Mouse (Mus musculus): ENCODE measurements at regions not wholly inside any gene's neighbourhood (a gene's known extent, or its start where the extent isn't known, plus 50 kb on each side); places are given as distances from the start of the nearest gene placed in this dataset.

DNA sequence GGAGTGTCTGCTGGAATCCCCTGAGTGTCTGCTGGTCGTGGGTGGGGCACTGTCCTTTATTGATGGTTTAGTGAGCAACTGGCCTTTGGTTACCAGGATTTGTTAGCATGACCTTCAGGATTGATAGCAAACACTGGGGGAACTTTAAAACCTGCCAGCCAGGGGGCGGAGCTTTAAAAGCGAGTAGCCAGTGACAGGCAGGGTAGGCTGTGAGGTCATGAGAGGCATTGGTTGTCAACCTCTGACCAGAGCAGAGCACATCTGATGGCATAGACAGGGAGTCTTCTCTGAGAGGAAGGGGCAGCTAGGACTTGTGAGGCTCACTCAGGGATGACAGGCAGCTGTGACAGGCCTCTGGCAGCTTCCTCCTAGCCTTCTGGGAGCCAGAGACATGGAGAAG, 415.3 kb upstream of the Kcnab2 start:
- TF ChIP-seq CTCF (IDR thresholded peaks at IDR 0.05; ENCODE audit: control insufficient read depth, insufficient read depth, low read length) (no peak), POLR2A (IDR thresholded peaks at IDR 0.05; ENCODE audit: borderline replicate concordance, control insufficient read depth, low read depth, low read length) (no peak)
- Histone ChIP-seq H3K4me1 (ENCODE audit: control insufficient read depth, insufficient read depth, low read length) (no peaks in the 10 kb centered on the region), H3K4me3 (replicated peaks; ENCODE audit: control insufficient read depth, low read depth, low read length) (no peak overlapping the region), H3K27ac (ENCODE audit: control insufficient read depth, insufficient read depth, low read depth, low read length, poor library complexity) (no peak overlapping the region)
- WGBS, result 76% methylated on average over 3 of the region's 3 CpGs

DNA sequence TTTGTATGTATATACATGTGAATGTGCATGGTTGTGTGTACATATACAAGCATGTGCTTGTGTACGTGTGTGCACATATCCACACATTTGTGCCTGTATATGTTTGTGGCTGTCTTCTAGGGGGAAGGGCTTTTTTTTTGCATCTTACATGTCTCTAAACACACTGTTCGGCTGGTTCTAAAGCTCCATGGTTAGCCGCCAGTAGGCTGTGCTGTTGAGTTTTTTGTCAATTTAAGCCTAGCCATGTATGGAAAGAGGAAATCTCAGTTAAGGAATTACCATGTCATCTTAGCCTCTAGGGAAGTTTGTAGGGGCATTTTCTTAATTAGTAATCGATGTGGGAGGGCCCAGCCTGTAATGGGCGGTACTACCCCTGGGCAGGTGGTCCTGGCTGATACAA, 411.5 kb upstream of the Kcnab2 start:
- WGBS, result 72% methylated on average over 5 of the region's 5 CpGs
- Histone ChIP-seq H3K4me3 (replicated peaks; ENCODE audit: control insufficient read depth, low read depth, low read length) (no peak overlapping the region), H3K27ac (ENCODE audit: control insufficient read depth, insufficient read depth, low read depth, low read length, poor library complexity) (no peak overlapping the region), H3K4me1 (ENCODE audit: control insufficient read depth, insufficient read depth, low read length) (no peaks in the 10 kb centered on the region)
- TF ChIP-seq POLR2A (IDR thresholded peaks at IDR 0.05; ENCODE audit: borderline replicate concordance, control insufficient read depth, low read depth, low read length), result no peak

DNA sequence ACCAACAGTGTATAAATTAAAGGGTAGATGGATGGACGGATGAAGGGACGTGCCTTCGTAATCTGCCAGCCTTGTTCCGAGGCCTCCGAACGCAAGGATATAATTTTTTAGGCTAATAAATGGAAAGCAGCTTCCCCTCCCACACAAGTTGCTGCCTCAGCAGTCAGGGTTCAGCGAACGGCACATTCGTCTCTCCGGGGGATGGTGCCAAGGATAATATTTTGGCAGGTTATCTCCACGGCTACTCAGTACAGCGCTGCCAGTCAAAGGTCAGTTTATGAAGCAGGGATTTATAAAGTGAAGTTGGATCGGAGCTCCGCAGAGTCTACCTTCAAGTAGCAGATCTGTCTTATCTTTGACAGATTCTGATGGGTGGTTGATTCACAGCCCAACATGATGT, 410.6 kb upstream of the Kcnab2 start:
- Histone ChIP-seq H3K4me1 (ENCODE audit: control insufficient read depth, insufficient read depth, low read length) (no peaks in the 10 kb centered on the region), H3K27ac (ENCODE audit: control insufficient read depth, insufficient read depth, low read depth, low read length, poor library complexity) (no peak overlapping the region), H3K4me3 (replicated peaks; ENCODE audit: control insufficient read depth, low read depth, low read length) (no peak overlapping the region)
- 83% methylated on average over 14 of the region's 14 CpGs for WGBS
- TF ChIP-seq CTCF (IDR thresholded peaks at IDR 0.05; ENCODE audit: control insufficient read depth, insufficient read depth, low read length) (no peak), POLR2A (IDR thresholded peaks at IDR 0.05; ENCODE audit: borderline replicate concordance, control insufficient read depth, low read depth, low read length) (no peak)

DNA sequence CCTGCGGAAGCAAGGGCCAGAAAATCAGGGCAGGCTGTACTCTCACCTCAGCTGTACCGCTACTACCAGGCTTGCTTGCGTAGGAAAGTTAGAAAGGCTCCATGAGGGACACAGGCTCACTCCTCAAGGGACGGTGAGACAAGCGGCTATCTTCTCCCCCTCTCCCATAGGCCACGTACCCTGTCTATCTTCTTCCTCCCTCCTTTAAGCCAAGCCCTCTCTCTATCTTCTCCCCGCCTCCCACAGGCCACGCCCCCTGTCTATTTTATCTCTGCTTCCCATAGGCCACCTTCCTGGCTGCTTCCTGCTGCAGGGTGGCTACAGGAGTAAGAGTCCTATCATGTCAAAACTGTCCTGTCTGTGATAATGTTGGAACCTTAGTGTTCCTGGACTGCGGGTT, 409.1 kb upstream of the Kcnab2 start:
- H3K4me3 ChIP-seq (replicated peaks; ENCODE audit: control insufficient read depth, low read depth, low read length), result no peak overlapping the region
- TF ChIP-seq POLR2A (IDR thresholded peaks at IDR 0.05; ENCODE audit: borderline replicate concordance, control insufficient read depth, low read depth, low read length) (no peak), CTCF (IDR thresholded peaks at IDR 0.05; ENCODE audit: control insufficient read depth, insufficient read depth, low read length) (no peak)
- WGBS, result 79% methylated on average over 9 of the region's 9 CpGs
- H3K27ac ChIP-seq (ENCODE audit: control insufficient read depth, insufficient read depth, low read depth, low read length, poor library complexity), result no peak overlapping the region
- no peaks in the 10 kb centered on the region for H3K4me1 ChIP-seq (ENCODE audit: control insufficient read depth, insufficient read depth, low read length)

DNA sequence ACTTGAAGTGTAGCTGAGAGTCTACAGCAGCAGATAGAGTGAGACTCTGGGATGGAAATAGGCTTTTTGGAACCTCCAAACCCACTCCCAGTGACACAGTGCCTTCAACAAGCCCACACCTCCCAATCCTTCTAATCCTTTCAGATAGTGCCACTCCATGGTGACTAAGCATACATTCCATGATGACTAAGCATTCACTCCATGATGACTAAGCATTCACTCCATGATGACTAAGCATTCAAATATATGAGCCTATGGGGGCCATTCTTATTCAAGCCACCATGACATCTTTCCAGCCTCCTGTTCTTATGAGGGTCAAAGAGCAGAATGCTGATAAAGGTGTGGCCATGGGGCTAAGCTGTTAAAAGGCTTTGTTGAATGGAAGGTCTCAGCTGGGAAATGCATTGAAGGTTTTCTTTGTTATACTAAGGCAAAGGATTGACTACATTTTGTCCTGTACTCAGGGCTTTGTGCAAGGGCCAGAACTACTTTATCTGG, 403.8 kb upstream of the Kcnab2 start:
- TF ChIP-seq CTCF (IDR thresholded peaks at IDR 0.05; ENCODE audit: control insufficient read depth, insufficient read depth, low read length), result no peak
- no peak for TF ChIP-seq POLR2A (IDR thresholded peaks at IDR 0.05; ENCODE audit: borderline replicate concordance, control insufficient read depth, low read depth, low read length)
- H3K27ac ChIP-seq (ENCODE audit: control insufficient read depth, insufficient read depth, low read depth, low read length, poor library complexity), result no peak overlapping the region
- no peaks in the 10 kb centered on the region for H3K4me1 ChIP-seq (ENCODE audit: control insufficient read depth, insufficient read depth, low read length)
- no peak overlapping the region for H3K4me3 ChIP-seq (replicated peaks; ENCODE audit: control insufficient read depth, low read depth, low read length)

DNA sequence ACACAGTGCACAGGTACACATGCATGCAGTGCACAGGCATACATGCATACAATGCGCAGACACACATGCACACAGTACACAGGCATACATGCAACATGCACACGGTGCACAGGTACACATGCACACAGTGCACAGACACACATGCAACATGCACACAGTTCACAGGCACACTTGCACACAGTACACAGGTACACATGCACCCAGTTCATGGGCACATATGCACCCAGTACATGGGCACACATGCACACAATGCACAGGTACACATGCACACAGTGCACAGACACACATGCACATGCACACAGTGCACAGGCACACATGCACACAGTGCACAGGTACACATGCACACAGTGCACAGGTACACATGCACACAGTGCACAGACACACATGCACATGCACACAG, 402.7 kb upstream of the Kcnab2 start:
- H3K4me1 ChIP-seq (ENCODE audit: control insufficient read depth, insufficient read depth, low read length), result no peaks in the 10 kb centered on the region
- no peak for TF ChIP-seq CTCF (IDR thresholded peaks at IDR 0.05; ENCODE audit: control insufficient read depth, insufficient read depth, low read length)
- no peak overlapping the region for H3K27ac ChIP-seq (ENCODE audit: control insufficient read depth, insufficient read depth, low read depth, low read length, poor library complexity)
- no peak overlapping the region for H3K4me3 ChIP-seq (replicated peaks; ENCODE audit: control insufficient read depth, low read depth, low read length)
- 89% methylated on average over 2 of the region's 2 CpGs for WGBS

- Histone ChIP-seq H3K27ac (ENCODE audit: control insufficient read depth, insufficient read depth, low read depth, low read length, poor library complexity) (no peak overlapping the region), H3K4me1 (ENCODE audit: control insufficient read depth, insufficient read depth, low read length) (no peaks in the 10 kb centered on the region), H3K4me3 (replicated peaks; ENCODE audit: control insufficient read depth, low read depth, low read length) (no peak overlapping the region)
- no peak for TF ChIP-seq CTCF (IDR thresholded peaks at IDR 0.05; ENCODE audit: control insufficient read depth, insufficient read depth, low read length)
- TF ChIP-seq POLR2A (IDR thresholded peaks at IDR 0.05; ENCODE audit: borderline replicate concordance, control insufficient read depth, low read depth, low read length), result no peak
- 86% methylated on average over 14 of the region's 14 CpGs for WGBS
These were observed 401.3 kb upstream of the Kcnab2 start for GRCm38 (mm10) chr4:152878941-152879340.

DNA sequence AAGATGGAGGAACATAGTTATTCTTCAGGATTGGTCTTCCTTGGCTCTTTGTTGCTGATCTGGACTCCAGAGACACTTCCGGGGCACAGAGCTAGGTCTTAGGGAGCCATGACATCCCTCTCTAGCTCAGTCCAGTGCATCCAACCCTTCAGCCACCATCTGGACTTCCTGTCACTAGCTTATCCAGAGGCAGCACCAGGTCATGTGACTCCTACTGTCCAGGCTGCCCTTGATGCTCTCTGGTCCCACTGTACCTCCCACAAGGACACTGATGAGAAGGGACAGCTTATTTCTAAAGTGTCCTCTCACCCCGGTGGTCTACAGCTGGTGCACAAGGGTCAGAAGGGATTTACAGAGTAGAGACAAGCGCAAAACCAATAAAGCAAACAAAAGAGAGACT, 400.7 kb upstream of the Kcnab2 start:
- Histone ChIP-seq H3K27ac (ENCODE audit: control insufficient read depth, insufficient read depth, low read depth, low read length, poor library complexity) (no peak overlapping the region), H3K4me3 (replicated peaks; ENCODE audit: control insufficient read depth, low read depth, low read length) (no peak overlapping the region), H3K4me1 (ENCODE audit: control insufficient read depth, insufficient read depth, low read length) (no peaks in the 10 kb centered on the region)
- WGBS, result 60% methylated on average over 3 of the region's 3 CpGs
- TF ChIP-seq CTCF (IDR thresholded peaks at IDR 0.05; ENCODE audit: control insufficient read depth, insufficient read depth, low read length) (no peak), POLR2A (IDR thresholded peaks at IDR 0.05; ENCODE audit: borderline replicate concordance, control insufficient read depth, low read depth, low read length) (no peak)

DNA sequence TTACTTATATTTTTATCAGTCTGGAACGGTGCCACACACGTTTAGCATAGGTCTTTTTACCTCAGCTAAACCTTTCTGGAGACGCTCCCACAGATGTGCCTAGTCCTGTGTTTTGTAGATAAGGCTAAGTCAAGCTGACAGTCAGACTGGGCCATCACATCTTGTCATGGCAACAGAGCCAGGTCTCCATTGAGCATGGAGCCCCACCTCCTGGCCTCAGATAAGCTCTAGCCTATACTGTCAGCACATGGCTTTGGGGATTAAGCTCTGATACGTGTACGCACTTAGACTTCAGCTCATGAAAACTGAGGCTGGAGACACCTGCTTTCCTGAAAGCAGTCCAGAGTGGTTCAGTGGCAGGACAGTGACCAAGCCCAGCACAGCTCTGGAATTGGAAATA, 392.4 kb upstream of the Kcnab2 start:
- WGBS, result 84% methylated on average over 5 of the region's 5 CpGs
- Histone ChIP-seq H3K27ac (ENCODE audit: control insufficient read depth, insufficient read depth, low read depth, low read length, poor library complexity) (no peak overlapping the region), H3K4me3 (replicated peaks; ENCODE audit: control insufficient read depth, low read depth, low read length) (no peak overlapping the region), H3K4me1 (ENCODE audit: control insufficient read depth, insufficient read depth, low read length) (no peaks in the 10 kb centered on the region)
- TF ChIP-seq CTCF (IDR thresholded peaks at IDR 0.05; ENCODE audit: control insufficient read depth, insufficient read depth, low read length) (no peak), POLR2A (IDR thresholded peaks at IDR 0.05; ENCODE audit: borderline replicate concordance, control insufficient read depth, low read depth, low read length) (no peak)
